Mouse (Mus musculus) adrenal gland, postnatal 25 days (tissue): ENCODE data around the gene Ccdc194. TPM values are rescaled to one million over a fixed set of nuclear protein-coding genes. Genes with fewer than 3 reads are reported as not detected.

Experiments
- DNase-seq: peaks from one replicate; pipeline ENCODE4 v3.0.0; 2021; ENCODE audit warnings: mixed read lengths
- long read RNA-seq: library from polyadenylated mRNA; stranded (forward); transcript quantifications from one replicate; pipeline ENCODE4 v2.0.0, GENCODE M21; 2021
- total RNA-seq: library from RNA; stranded (reverse); gene quantifications from 2 replicates; pipeline ENCODE4 v1.2.3, GENCODE M21; 2021

Gene Ccdc194
- total RNA-seq: not detected in 2 replicates
- long read RNA-seq: 0 reads

DNA sequence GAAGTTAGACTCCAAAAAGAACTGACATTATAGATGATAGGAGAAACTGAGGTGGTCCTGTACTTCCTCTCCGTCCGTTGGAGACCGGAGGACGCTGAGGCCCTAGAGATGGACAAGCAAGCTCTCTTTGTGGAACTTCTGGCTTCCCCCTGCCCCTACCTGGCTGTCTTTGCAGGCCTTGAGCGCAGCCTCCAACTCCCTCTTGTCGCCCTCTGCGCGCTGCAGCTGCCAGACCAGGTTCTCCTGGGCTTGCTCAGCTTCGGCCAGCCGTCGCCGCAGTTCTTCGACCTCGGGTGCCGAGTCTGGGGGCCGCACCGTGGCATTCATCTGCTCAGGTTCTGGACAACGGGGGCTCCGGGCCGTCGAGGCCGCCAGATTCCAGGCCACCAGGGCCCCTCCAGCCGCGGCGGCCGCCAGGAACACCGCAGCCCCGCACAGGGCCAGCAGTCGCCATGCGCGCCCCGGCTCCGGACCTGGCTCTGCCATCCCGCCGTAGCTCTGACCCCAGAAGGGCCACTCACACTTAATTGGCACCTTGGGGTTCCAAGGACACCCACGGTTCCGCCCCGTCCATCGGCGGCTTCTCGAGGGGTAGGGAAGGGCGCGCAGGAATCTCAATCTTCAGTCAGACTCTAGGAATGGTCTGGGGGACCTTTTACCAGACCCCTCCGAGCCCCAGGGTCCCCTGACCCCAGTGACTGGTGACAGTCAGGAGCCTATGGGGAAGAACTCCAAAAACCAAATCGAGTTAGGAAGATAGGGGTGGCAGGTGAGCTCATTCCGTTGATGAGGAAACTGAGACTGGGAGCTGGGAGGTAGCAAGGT lies at the start of gene Ccdc194:
Ccdc194 (minus strand) TSS at position 486 of the 825 bp plus-strand sequence.
- no peak for DNase-seq

DNA sequence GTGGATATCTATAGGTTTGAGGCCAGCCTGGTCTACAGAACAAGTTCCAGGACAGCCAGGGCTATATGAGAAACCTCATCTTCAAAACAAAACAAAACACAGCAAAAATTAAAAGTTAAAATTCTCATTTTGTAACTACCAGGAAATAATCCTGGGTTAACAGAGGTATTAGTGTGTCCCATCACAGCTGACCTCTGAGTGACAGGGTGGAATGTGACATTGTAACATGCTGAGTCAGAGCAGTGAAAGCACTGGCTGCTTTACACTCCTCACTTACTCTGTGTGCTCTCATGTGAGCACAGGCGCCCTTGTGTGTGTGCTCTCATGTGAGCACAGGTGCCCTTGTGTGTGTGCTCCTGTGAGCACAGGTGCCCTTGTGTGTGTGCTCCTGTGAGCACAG lies 49.5 kb upstream of the Ccdc194 start:
- DNase-seq: no peak

DNA sequence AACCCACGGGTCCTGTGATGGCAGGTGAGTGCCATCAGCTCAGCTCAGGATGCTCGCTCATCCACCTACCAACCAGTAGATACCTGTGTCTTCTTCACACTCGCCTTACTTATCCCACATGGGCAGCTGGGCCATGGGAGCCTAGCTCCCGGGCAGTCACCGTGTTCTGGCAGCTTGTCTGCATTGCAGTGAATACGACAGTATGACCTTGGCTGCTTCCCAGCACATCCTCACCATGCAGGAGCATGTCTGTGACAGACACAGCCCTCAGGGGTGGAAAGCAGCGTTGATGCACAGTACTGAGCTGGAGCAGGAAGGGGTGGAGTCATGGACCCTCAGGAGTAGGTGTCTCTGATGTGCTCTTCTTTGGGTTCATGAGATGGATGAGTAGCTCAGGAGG lies 48.9 kb upstream of the Ccdc194 start:
- peak; percentile 64 for DNase-seq

DNA sequence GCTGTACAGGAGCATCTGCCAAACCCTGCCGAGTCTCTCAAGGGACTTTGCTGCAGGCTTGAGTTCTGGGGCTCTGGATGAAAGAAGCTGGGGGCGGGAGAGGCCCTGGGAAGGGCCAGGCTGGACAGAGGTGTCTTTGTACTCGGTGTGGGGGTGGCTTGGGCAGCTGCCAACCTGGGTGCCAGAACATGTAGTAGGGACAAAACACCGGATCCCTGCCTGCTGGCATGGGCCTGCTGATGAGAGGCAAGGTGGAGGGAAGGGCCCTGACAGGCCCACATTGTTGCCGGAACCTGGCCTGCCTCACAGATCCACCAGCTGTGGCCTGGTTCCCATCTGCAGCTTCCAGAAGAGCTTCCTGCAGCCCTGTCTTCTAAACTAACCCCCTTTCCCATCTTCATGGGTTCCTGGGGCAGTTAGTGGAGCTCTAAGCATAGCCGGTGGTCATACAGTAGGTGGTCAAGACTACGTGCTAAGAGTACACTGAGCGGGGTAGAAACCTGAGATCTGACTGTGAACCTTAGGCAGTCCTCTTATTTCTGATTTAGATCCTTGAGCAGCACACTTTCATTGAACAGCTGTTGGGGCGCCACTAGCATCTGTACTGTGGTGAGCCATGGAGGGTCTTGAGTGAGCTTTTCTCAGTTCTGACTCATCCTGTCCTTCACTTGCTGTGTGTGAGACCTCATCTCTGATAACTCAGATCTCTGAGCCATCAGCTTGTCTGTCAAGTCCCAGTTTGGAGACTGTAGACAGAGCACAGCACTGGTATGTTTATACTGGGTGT lies 47.5 kb upstream of the Ccdc194 start:
- peak; percentile 70 for DNase-seq

DNA sequence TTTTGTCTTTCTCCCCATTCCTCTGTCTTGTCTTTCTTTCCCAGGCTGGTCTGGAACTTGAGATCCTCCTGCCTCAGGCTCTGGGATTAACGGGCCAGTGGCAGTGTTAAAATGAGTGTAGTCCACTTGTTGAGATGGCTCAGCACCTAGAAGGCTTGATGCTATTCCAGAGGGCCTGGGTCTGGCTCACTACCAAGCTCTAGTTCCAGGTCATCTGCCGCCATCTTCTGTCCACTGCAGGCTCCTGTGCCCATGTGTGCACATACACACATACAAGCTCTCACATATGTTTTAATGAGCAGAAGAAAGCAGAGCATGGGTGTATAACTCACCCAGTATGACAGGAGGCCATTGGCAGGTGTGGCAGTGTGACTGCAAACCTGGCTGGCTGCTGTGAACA lies 46.6 kb upstream of the Ccdc194 start:
- DNase-seq: no peak

DNA sequence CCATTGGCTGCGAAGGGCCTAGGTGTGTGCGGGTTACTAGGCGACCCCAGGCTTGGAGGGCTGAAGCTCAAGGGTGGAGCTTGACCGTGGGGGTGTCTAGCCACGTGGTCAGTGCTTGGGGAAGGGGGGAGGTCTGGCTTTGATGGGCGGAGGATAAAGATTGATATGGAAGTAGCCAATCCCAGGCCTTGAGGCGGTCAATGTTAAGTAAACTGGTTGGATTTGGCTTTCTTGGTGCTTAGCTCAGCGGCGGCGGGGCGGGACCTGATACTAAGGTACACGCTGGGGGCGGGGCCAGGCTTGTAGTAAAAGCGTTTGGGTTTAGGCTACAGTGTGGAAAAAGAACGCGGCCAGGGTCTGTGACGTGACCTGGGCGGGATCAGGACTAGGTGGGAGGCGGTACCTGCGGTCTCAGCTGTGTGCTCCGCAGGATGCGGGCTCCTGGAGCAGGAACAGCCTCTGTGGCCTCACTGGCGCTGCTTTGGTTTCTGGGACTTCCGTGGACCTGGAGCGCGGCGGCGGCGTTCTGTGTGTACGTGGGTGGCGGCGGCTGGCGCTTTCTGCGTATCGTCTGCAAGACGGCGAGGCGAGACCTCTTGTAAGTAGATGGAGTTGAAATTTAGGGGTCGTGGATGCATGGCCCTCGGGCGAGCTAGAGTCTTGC lies 44.9 kb upstream of the Ccdc194 start:
- peak; percentile 95 for DNase-seq

DNA sequence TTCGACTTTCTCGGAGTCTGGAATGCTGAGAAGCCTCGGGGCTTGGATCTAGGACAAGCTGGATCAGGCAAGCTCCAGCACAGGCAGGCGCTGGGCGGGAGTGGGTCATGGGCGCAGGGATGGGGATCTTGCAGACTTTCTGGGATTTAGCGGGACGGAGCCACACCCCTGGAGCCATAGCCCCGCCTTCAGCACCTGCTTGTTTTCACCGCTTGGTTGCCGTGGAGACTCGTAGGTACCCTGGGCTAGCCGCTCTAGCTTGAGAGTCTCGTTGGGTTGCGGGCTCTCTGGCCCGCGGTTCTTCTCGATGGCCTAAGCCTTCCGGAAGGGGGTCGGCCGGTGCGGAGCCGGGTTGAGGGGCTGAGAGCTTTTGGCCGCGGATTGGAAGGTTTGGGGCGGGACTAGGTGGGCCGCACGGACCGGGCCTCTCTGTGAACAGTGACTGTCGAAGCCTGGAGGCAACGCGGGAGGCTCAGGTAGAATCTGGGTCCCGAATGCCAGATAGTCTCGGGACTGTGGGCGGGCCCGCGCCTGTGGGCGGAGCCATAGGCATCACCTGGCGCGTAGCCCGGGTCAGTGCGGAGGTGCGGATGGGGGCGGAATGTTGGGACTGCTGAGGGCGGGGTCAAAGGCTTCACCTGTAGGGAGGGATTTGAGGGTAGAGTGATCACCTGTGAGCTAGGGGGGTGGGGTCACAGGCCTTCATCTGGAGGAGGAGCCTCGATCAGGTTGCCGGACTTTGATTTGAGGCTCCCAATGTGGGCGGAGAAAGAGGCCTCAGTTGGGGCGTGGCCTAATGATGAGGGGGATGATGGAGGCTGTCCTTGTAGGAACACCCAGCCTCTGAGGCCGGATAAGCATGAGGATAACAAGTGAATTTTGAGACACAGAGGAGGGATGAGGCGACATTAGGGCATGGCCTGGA lies 44.1 kb upstream of the Ccdc194 start:
- DNase-seq: peak; percentile 79

DNA sequence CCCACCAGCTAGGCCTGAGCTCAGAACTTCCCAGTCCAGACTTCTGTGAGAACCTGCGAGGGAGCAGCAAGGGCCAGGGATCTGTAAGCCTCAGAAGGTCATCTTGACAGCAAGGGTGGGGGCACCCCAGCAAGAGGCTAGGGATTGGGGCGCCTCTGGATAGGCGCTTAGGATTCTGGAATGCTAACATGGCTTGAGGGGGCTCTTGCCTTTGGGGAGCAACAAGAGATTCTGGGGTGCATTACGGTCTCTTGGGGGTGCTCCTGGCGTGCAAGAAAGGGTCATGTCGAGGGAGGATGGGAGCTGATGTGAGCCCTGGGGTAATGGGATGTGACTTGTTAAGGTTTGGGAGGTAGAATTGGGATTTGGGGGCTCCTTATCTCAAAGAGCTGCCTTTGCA lies 43.4 kb upstream of the Ccdc194 start:
- DNase-seq: no peak

DNA sequence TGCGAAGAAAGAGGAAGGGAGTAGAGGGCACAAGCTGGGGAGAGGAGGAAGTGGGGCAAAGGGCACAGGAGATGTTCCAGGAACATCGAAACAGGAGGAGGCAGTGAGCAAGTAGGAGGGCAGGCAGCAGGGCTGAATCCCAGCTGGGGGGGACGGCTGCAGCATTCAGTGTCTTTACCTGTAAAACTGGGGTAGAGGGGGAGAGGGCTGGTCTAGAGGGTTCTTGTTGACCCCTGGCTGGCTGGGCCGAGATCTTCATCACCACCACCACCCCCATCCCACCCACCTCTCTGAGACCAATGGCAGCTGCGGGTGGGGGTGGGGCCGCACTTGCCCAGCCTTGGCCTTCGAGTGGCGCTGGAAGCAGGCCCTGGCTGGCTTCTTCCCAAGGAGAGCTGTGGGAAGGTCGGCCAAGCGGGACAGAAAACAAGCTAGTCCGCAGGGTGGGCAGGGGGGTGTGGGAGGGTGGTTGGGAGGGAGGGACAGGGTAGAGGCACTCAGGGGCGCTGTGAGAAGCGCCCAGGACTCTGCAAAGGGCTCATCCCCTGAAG lies 43.0 kb upstream of the Ccdc194 start, which contains the start of gene Slc27a1:
Slc27a1 (plus strand) TSS at position 496 of the 551 bp plus-strand sequence.
- peak; percentile 86 for DNase-seq

DNA sequence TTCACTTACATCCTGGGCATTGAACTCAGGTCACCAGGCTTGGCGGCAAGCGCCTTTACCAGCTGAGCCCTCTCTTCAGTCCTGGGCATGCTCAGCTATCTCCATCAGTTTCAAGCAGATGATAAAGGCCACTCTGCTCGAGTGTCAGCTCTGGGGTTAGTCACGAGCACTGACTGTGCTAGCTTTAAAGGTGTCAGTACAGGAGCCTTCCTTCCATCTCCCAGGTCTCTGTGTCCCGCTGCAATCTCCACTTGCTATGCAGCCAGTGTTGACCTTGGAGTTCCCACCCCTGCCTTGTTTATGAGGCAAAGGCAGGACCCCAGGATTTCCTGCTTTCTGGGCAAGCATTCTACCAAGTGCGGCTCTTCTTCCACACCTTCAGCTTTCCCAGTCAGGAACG lies 42.1 kb upstream of the Ccdc194 start:
- no peak for DNase-seq

DNA sequence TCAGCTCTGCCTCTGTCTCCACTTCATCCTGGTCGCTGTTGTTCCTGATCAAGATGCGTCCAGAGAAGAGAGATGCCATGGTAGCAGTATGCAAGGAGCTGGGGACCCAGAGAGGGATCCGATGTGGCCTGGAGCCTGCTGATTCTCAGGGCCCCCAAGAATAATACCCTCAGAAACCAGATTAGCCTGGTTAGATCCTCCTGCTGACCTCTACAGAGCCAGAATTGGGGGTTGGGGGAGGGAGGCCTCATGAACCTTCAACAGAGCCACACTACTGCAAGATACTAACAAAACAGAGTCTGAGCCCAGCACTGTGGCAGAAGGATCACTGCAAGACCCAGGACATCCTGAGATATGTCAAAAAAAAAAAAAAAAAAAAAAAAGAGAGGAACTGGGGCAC lies 41.0 kb upstream of the Ccdc194 start, which contains the start of gene Nxnl1:
Nxnl1 (minus strand) TSS at position 101 of the 400 bp plus-strand sequence.
- no peak for DNase-seq

DNA sequence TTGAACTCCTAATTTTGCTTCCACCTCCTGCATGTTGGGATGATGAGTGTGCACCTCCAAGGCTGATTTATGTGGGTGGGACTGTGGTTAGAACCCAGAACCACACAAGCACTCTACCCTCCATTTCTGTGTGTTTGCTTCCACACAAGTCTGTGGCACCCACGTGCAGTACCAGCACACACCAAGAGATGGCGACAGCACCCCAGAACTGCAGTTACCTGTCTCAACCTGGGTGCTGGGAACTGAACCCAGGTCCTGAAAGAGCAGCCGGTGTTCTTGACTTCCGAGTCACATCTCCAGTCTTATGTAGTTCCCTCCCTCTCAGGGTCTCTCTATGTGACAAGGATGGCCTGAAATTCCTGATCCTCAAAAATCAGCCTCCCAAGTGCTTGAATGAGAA lies 38.5 kb upstream of the Ccdc194 start:
- no peak for DNase-seq

DNA sequence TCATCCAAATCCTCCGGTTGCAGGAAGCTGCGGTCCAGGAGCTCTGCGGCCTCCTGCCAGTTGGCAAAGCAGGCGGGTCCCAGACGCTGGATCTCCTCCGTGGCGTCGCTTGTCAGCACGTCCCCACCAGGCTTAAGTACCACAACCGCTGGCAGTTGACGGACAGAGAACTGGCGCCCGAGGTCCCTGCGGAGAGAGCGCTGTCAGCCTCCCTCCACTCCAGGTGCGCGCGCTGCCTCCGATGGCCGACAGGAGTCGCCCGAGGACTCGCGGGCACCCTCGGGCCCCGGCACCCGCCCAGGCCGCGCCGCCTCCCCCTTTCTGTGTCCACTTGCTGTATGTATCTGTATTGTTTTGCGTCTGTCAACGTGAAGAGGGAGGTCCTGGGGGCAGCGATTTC lies 37.2 kb upstream of the Ccdc194 start:
- peak; percentile 90 for DNase-seq

DNA sequence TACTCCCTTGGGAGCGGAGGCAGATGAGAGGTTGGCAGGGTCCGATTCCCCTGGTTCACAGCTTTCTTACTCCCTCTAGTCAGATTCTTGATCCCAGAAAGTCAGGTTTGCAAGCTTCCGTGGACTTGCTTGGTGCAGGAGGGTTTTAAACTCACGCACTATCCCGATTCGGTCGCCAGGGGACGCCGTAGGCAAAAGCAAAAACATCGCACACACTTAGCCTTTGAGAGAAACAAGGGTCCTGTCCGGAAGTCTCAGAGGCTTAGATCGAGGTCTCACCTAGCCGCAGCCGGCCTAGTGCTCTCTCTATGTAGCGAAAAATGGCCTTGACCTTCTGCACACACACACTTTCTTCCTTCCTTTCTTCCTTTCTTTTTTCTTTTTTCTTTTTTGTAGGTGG lies 35.9 kb upstream of the Ccdc194 start:
- peak; percentile 63 for DNase-seq

DNA sequence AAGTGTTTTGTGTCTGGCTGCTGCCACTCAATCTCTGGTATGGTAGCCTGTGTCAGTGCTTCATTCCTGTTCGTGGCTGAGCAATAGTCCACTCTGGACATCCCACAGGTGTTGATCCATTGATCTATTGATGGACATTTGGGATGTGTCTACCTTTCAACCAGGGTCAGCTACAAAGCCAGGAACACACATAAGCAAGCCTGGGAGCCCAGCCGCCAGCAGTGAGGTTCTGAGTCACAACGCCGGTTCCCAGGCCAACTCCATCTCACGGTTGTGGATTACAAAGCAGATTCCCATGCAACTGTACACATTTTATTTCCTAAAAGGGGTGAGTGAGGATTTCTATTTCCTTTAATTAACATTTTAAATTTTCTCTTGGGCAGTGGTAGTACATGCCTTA lies 35.3 kb upstream of the Ccdc194 start:
- DNase-seq: no peak

DNA sequence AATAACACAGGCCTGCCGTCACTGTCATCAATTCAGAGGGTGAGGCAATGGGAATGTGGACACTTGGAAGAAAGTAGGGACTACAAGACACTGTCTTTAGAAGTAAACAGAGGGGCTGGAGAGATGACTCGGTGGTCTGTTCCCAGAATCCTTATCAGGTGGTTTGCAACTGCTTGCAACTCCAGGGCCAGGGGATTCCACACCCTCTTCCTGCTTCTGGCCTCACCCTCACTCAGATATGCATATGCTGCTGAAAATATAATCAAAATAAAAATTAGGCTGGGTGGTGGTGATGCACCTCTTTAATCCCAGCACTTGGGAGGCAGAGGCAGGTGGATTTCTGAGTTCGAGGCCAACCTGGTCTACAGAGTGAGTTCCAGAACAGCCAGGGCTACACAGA lies 34.6 kb upstream of the Ccdc194 start:
- DNase-seq: no peak

DNA sequence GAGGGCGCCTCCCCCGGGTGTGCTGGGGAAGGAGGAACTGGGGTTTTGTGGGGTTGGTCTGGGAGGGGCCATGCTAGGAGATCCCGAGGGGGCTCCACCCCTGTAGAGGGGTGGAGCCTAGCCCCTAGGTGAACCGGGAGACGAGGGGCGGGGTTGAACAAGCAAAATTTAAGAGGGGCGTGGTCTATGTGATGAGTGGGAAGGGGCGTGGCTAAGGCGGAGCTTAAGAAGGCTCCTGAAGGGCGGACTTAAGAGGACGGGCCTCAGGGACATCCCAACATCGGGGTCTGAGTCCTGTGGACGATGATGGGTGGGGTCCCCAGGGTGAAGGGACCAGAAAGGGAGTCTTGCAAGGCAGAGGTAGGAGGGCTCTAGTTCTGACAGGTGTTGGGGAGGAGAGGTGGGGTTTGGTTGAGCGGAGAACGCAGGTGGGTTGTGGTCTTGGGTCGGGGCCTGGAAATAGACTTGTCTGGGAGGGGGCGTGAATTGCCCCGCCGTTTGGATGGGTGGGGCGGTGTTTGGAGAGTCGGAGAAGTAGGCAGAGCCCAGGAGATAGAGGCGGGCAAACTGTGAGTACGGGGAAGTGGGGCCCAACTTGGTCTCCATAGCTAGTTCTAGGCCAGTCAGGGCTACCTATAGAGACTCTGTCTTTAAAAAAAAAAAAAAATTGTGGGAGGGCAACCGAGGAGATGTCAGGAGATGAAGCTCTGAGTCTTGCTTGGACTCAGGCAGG lies 33.6 kb upstream of the Ccdc194 start:
- DNase-seq: peak; percentile 84

DNA sequence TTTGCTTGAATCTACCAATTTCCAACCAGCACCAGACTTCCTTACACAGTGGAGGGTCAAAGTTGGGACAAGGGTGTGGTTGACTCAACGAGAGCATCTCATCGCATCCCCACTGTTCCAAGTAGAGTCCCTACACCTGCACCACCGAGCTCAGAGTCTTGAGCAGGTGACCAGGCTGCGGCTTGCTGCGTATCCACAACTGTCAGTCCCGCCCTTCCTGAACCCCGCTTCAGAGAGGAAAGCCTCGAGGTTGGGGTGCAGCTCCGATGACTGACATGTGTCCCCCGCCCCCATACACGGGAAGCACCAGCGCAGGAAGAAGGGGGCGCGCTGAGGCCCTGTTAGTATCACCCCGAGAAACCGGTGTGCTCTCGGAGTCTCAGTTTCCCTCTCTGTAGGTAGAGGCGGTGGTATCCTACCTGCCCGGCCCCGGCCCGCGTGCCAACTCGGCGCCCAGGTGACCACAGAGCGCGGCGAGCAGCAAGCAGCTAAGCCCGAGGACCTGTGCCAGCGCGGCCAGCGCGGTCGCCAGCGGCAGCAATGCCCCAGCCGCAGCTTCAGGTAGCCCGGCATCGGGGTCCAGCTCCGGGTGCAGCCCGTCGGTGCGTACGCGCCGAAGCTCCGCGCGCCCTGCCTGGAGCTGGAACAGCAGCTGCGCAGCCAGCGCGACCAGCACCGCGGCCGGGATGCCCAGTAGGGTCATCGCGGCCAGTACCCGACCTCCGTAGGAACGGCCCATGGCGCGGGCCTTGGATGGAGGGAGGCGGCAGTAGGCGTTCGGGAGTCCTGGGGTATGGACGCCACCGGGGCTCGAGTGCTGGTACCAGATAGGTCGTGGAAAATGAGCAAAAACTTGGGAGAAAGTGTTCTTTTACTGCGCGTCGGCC lies 32.8 kb upstream of the Ccdc194 start, which contains the start of gene Tmem221:
Tmem221 (minus strand) TSS at position 801 of the 887 bp plus-strand sequence.
- no peak for DNase-seq

DNA sequence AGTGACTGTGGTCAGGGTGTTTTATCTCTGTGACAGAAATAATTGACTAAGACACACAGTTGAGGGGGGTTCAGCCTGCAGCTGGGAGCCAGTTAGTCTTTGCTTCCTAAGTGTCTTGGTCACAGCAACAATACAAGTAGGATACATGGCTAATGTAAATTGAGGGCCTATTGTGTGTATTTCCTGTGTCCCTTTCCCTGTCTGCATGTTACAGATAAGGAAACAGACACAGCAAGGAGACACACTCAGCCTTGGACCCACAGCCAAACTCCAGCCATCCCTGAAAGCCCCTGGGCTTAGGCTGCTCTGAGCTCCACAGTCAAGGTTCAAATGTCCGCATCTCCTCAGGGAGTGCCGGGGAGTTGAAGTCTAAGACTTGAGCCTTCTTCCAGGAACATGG lies 29.1 kb upstream of the Ccdc194 start:
- no peak for DNase-seq
